Mouse (Mus musculus) ES-Bruce4 (cell line): ENCODE measurements at regions not wholly inside any gene's neighbourhood (a gene's known extent, or its start where the extent isn't known, plus 50 kb on each side); places are given as distances from the start of the nearest gene placed in this dataset.
A peak's percentile ranks its signal among the peaks of the same experiment; 100 is the strongest.

Experiments
- H3K27ac ChIP-seq: 2 replicates; pipeline ENCODE4 v1.5.1; 2012; ENCODE audit warnings: low read length, inconsistent platforms; ENCODE audit not compliant: insufficient read depth
- H3K27me3 ChIP-seq: 2 replicates; pipeline ENCODE4 v1.6.1; 2012; ENCODE audit warnings: mild to moderate bottlenecking, low read length, inconsistent platforms; ENCODE audit not compliant: control insufficient read depth, poor library complexity, insufficient read depth, severe bottlenecking
- H3K36me3 ChIP-seq: 2 replicates; pipeline ENCODE4 v1.6.1; 2012; ENCODE audit warnings: inconsistent platforms, mild to moderate bottlenecking, low read length, moderate library complexity; ENCODE audit not compliant: control insufficient read depth, poor library complexity, insufficient read depth, severe bottlenecking
- H3K4me1 ChIP-seq: one replicate; pipeline ENCODE4 v1.8.1; 2011; ENCODE audit warnings: low read length; ENCODE audit not compliant: control insufficient read depth, insufficient read depth
- H3K4me3 ChIP-seq: 2 replicates; pipeline ENCODE4 v1.5.1; 2011; ENCODE audit warnings: low read depth, mild to moderate bottlenecking, low read length
- H3K9ac ChIP-seq: 2 replicates; pipeline ENCODE4 v1.6.1; 2012; ENCODE audit warnings: low read depth, mild to moderate bottlenecking, inconsistent platforms; ENCODE audit not compliant: poor library complexity, severe bottlenecking
- H3K9me3 ChIP-seq: replicated peaks from 2 replicates; pipeline ENCODE4 v1.6.1; 2012; ENCODE audit warnings: mild to moderate bottlenecking, low read length, inconsistent platforms; ENCODE audit not compliant: control insufficient read depth, poor library complexity, insufficient read depth, severe bottlenecking
- CTCF ChIP-seq: IDR thresholded peaks from one replicate; pipeline ENCODE4 v1.8.1; 2011; ENCODE audit warnings: low read depth, low read length
- EP300 ChIP-seq: IDR thresholded peaks from 2 replicates; pipeline ENCODE4 v1.6.1; 2011; ENCODE audit warnings: low read depth, low read length; ENCODE audit not compliant: insufficient read depth
- POLR2A ChIP-seq: IDR thresholded peaks from one replicate; pipeline ENCODE4 v1.8.1; 2011; ENCODE audit warnings: low read length; ENCODE audit not compliant: insufficient read depth

DNA sequence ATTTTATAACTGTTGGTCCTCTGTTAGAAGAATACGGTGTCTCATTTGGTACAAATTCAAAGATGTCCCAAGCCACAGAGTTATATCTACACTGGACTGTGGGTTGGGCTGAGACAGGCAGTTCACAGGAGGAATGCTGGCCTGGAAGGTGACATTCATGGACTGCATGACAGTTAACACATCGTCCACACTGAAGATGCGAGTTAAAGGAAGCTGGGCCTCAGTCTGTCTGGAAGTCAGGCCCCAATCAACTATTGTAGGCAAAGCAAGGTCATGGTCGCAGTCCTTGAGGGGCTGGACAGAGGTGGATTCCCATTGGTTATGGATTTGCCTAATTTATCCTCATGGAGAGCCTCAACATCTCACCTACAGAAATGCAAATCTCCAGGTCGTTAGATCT lies 295.5 kb downstream of the Foxo1 start:
- TF ChIP-seq POLR2A (no peak), EP300 (peak; percentile 71), CTCF (no peak)
- Histone ChIP-seq H3K9me3 (peaks cover 5% of the 10 kb centered on the region; the same call in 1 of the 2 replicates), H3K27ac (peak overlapping the region; percentile 46; the same call in 1 of the 2 replicates), H3K27me3 (no peaks in the 10 kb centered on the region; the same call in 1 of the 2 replicates), H3K4me1 (peaks cover 5% of the 10 kb centered on the region), H3K4me3 (no peak overlapping the region), H3K36me3 (no peaks in the 10 kb centered on the region), H3K9ac (no peak overlapping the region)

GRCm38 (mm10) chr3:52562816-52563215 lies 294.7 kb downstream of the Foxo1 start:
- H3K27me3 ChIP-seq = no peaks in the 10 kb centered on the region; the same call in 1 of the 2 replicates
- TF ChIP-seq POLR2A = no peak
- 0 out of 2 replicates have a peak, but pooled peaks have one; percentile 26 for TF ChIP-seq EP300
- 0 out of 2 replicates have a peak overlapping the region, but pooled peaks have one; percentile 6 for H3K27ac ChIP-seq
- no peak overlapping the region for H3K4me3 ChIP-seq
- H3K4me1 ChIP-seq = peaks cover 5% of the 10 kb centered on the region
- no peaks in the 10 kb centered on the region for H3K36me3 ChIP-seq
- peaks cover 5% of the 10 kb centered on the region; the same call in 1 of the 2 replicates for H3K9me3 ChIP-seq
- H3K9ac ChIP-seq = no peak overlapping the region

- Histone ChIP-seq H3K9me3 (peaks cover 4% of the 10 kb centered on the region; the same call in 1 of the 2 replicates), H3K27me3 (no peaks in the 10 kb centered on the region; the same call in 1 of the 2 replicates), H3K36me3 (no peaks in the 10 kb centered on the region), H3K27ac (no peak overlapping the region), H3K4me3 (no peak overlapping the region), H3K9ac (no peak overlapping the region), H3K4me1 (peaks cover 5% of the 10 kb centered on the region)
- TF ChIP-seq POLR2A (no peak), EP300 (no peak), CTCF (no peak)
Observed at GRCm38 (mm10) chr3:52559481-52559880, 291.3 kb downstream of the Foxo1 start.

DNA sequence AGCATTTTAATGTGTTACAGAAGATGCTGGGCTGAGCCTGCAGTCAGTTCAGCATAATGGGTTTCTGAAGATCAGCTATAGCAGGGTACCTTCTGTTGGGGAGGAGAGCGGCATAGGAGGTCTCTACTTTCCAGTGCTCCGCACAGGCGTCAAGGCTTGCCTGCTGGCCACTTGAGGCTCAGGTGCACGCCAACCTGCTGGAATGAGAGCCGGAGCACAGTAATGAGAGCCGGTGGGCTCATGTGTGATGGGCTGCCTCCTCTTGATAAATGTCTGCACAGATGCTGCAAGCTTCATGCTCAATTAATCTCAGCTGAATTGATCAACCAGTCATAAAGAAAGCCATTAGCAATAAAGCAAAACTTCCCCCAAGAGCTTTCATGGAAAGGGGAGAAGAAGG lies 290.6 kb downstream of the Foxo1 start:
- Histone ChIP-seq H3K4me3 (no peak overlapping the region), H3K27me3 (no peaks in the 10 kb centered on the region; the same call in 1 of the 2 replicates), H3K36me3 (no peaks in the 10 kb centered on the region), H3K27ac (no peak overlapping the region), H3K4me1 (peaks cover 5% of the 10 kb centered on the region), H3K9ac (no peak overlapping the region), H3K9me3 (no peaks in the 10 kb centered on the region)
- TF ChIP-seq EP300 (no peak), POLR2A (no peak), CTCF (no peak)

- no peak overlapping the region for H3K27ac ChIP-seq
- H3K27me3 ChIP-seq = no peaks in the 10 kb centered on the region; the same call in 1 of the 2 replicates
- H3K4me3 ChIP-seq = no peak overlapping the region
- TF ChIP-seq CTCF (no peak), EP300 (no peak), POLR2A (no peak)
- no peaks in the 10 kb centered on the region for H3K4me1 ChIP-seq
- H3K36me3 ChIP-seq = no peaks in the 10 kb centered on the region
- no peak overlapping the region for H3K9ac ChIP-seq
- no peaks in the 10 kb centered on the region for H3K9me3 ChIP-seq
Observed at GRCm38 (mm10) chr3:52557296-52557695, 289.2 kb downstream of the Foxo1 start.

DNA sequence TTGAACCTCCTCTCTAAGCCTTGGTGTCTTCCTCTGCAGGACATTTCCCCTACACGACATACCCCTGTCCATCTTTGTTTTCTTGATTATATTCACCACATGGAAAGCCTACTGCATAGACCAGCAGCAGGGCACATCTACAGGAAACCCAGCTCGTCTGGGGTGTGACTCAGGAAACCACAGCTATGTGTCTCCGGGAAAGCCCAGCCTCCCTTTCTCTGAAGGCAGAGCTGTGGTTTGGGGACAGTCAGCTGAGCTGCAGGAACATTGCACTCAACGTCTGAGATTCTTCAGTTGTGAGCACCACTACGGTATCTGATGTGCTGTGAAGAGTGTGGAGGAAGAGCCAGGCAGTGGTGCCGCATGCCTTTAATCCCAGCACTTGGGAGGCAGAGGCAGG lies 286.9 kb downstream of the Foxo1 start:
- H3K4me1 ChIP-seq = no peaks in the 10 kb centered on the region
- no peaks in the 10 kb centered on the region; the same call in 1 of the 2 replicates for H3K27me3 ChIP-seq
- H3K9ac ChIP-seq = no peak overlapping the region
- H3K27ac ChIP-seq = no peak overlapping the region
- no peaks in the 10 kb centered on the region for H3K9me3 ChIP-seq
- TF ChIP-seq POLR2A (no peak), EP300 (no peak), CTCF (no peak)
- no peaks in the 10 kb centered on the region for H3K36me3 ChIP-seq
- no peak overlapping the region for H3K4me3 ChIP-seq
